Mouse (Mus musculus): ENCODE data around the gene Atf7ip. TPM values are rescaled to one million over a fixed set of nuclear protein-coding genes. Genes with fewer than 3 reads are reported as not detected.

Atf7ip gene
- polyA plus RNA-seq, 1 experiment from 2014 or later, result 66.6 TPM

DNA sequence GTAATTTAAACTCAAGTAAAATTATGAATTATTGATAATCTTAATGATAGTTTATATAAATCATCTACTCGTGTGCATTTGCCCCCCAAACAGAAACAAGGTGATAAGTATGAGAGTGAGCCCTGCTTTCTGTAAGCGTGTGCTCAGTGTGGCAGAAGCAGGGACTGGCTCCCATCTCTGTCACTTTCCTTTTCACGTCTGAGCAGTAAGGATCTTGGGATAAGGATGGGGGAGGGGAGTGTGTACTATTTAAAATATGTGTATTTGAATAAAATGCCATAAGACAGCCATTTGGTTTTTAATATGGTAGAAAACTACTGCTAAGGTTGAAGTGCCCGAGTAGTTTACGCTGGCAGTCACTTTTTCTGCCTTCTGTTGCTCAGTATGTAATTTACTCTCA is 29.2 kb downstream of the Atf7ip start:
- H3K9ac ChIP-seq (ENCODE audit: low read length), result no peak overlapping the region

DNA sequence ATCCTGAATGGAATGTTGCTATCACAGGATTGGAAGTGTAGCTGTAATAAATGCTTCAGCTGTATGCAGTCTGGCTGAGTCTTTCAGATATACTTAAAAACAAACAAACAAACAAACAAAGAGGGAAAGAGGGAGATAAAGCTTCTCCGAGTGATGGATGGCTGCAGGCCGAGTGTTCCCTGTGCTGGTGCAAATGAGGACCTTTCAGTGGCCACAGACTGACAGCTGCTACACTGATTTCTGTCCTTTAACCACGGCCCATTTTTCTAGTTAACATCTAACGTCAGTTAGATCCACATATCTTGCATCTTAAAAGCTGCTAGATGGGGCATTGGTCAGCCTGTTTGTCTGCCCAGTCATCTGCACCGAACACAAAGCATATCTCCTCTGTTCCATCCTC is 30.2 kb downstream of the Atf7ip start:
- H3K27me3 ChIP-seq (ENCODE audit: control insufficient read depth, insufficient read depth, low read length), result no peaks in the 10 kb centered on the region
- no peak overlapping the region for H3K4me2 ChIP-seq (ENCODE audit: low read depth, low read length, severe bottlenecking)
- H3K36me3 ChIP-seq (ENCODE audit: control insufficient read depth, insufficient read depth, low read length), result peaks cover 4% of the 10 kb centered on the region; the same call in 1 of the 2 replicates
- H3K9ac ChIP-seq (ENCODE audit: low read length), result no peak overlapping the region
- DNase-seq (ENCODE audit: low spot score) (no peak), ATAC-seq (replicated peaks; ENCODE audit: low FRiP score) (no peak)
- H3K4me1 ChIP-seq (replicated peaks; ENCODE audit: control insufficient read depth, insufficient read depth, low read length), result peaks cover 6% of the 10 kb centered on the region; the same call in 1 of the 2 replicates
- no peaks in the 10 kb centered on the region for H3K9me3 ChIP-seq (ENCODE audit: control insufficient read depth, low read length)
- no peak overlapping the region for H3K4me3 ChIP-seq (ENCODE audit: low read depth, low read length)
- WGBS, result 69% methylated on average over 5 of the region's 5 CpGs
- no peak overlapping the region; the same call in 1 of the 2 replicates for H3K27ac ChIP-seq (ENCODE audit: low read depth, low read length)

More for the DNA sequence above, 29.2 kb downstream of the Atf7ip start:
- H3K9me3 ChIP-seq (ENCODE audit: control insufficient read depth, low read length), result no peaks in the 10 kb centered on the region
- peaks cover 6% of the 10 kb centered on the region; the same call in 1 of the 2 replicates for H3K4me1 ChIP-seq (replicated peaks; ENCODE audit: control insufficient read depth, insufficient read depth, low read length)
- DNase-seq (ENCODE audit: low spot score) (no peak), ATAC-seq (replicated peaks; ENCODE audit: low FRiP score) (no peak)
- H3K36me3 ChIP-seq (ENCODE audit: control insufficient read depth, insufficient read depth, low read length), result peaks cover 4% of the 10 kb centered on the region; the same call in 1 of the 2 replicates
- H3K4me2 ChIP-seq (ENCODE audit: low read depth, low read length, severe bottlenecking), result no peak overlapping the region
- H3K27ac ChIP-seq (ENCODE audit: low read depth, low read length), result no peak overlapping the region
- WGBS, result 77% methylated on average over 5 of the region's 5 CpGs
- H3K4me3 ChIP-seq (ENCODE audit: low read depth, low read length), result no peak overlapping the region
- no peaks in the 10 kb centered on the region for H3K27me3 ChIP-seq (ENCODE audit: control insufficient read depth, insufficient read depth, low read length)

DNA sequence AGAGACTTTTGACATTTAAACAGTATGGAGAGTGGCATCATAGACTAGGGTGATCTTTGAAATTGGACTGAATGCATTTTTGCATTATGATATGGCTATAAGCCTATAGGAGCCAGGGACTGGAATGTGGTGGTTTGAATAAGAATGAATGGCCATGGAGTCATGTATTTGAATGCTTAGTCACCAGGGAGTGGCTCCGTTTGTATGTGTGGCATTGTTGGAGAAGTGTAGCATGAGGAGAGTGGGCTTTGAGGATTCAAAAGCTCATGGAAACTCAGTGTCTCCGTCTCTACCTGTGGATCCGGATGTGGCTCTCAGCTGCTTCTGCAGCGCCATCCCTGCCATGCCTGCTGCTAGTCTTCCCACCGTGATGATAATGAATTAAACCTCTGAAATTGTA is 35.4 kb downstream of the Atf7ip start:
- Histone ChIP-seq H3K36me3 (ENCODE audit: control insufficient read depth, insufficient read depth, low read length) (peaks cover 4% of the 10 kb centered on the region; the same call in 1 of the 2 replicates), H3K9ac (ENCODE audit: low read length) (no peak overlapping the region), H3K4me2 (ENCODE audit: low read depth, low read length, severe bottlenecking) (no peak overlapping the region), H3K27ac (ENCODE audit: low read depth, low read length) (no peak overlapping the region), H3K27me3 (ENCODE audit: control insufficient read depth, insufficient read depth, low read length) (no peaks in the 10 kb centered on the region), H3K4me1 (replicated peaks; ENCODE audit: control insufficient read depth, insufficient read depth, low read length) (peaks cover 2% of the 10 kb centered on the region; the same call in 1 of the 2 replicates), H3K9me3 (ENCODE audit: control insufficient read depth, low read length) (no peaks in the 10 kb centered on the region), H3K4me3 (ENCODE audit: low read depth, low read length) (no peak overlapping the region)
- ATAC-seq (replicated peaks; ENCODE audit: low FRiP score) (no peak), DNase-seq (ENCODE audit: low spot score) (no peak)
- 24% methylated on average over 5 of the region's 5 CpGs for WGBS

- DNase-seq (ENCODE audit: low spot score) (no peak), ATAC-seq (replicated peaks; ENCODE audit: low FRiP score) (no peak)
- 83% methylated on average over 1 of the region's 1 CpGs for WGBS
- Histone ChIP-seq H3K4me1 (replicated peaks; ENCODE audit: control insufficient read depth, insufficient read depth, low read length) (peaks cover 2% of the 10 kb centered on the region; the same call in 1 of the 2 replicates), H3K4me2 (ENCODE audit: low read depth, low read length, severe bottlenecking) (no peak overlapping the region), H3K9ac (ENCODE audit: low read length) (no peak overlapping the region), H3K27ac (ENCODE audit: low read depth, low read length) (0 out of 2 replicates have a peak overlapping the region, but pooled peaks have one; percentile 46), H3K9me3 (ENCODE audit: control insufficient read depth, low read length) (no peaks in the 10 kb centered on the region), H3K4me3 (ENCODE audit: low read depth, low read length) (no peak overlapping the region), H3K27me3 (ENCODE audit: control insufficient read depth, insufficient read depth, low read length) (no peaks in the 10 kb centered on the region), H3K36me3 (ENCODE audit: control insufficient read depth, insufficient read depth, low read length) (peaks cover 4% of the 10 kb centered on the region; the same call in 1 of the 2 replicates)
These were observed 36.1 kb downstream of the Atf7ip start for GRCm38 (mm10) chr6:136542105-136542504.

GRCm38 (mm10) chr6:136543164-136543563 is 37.2 kb downstream of the Atf7ip start:
- no peaks in the 10 kb centered on the region for H3K27me3 ChIP-seq (ENCODE audit: control insufficient read depth, insufficient read depth, low read length)
- H3K4me1 ChIP-seq (replicated peaks; ENCODE audit: control insufficient read depth, insufficient read depth, low read length), result peaks cover 2% of the 10 kb centered on the region; the same call in 1 of the 2 replicates
- H3K27ac ChIP-seq (ENCODE audit: low read depth, low read length), result peak overlapping the region; percentile 69
- H3K9ac ChIP-seq (ENCODE audit: low read length), result no peak overlapping the region
- peaks cover 4% of the 10 kb centered on the region; the same call in 1 of the 2 replicates for H3K36me3 ChIP-seq (ENCODE audit: control insufficient read depth, insufficient read depth, low read length)
- ATAC-seq (replicated peaks; ENCODE audit: low FRiP score), result peak; percentile 85
- 13% methylated on average over 6 of the region's 6 CpGs for WGBS
- H3K4me2 ChIP-seq (ENCODE audit: low read depth, low read length, severe bottlenecking), result no peak overlapping the region
- H3K4me3 ChIP-seq (ENCODE audit: low read depth, low read length), result no peak overlapping the region
- no peaks in the 10 kb centered on the region for H3K9me3 ChIP-seq (ENCODE audit: control insufficient read depth, low read length)
- peak; percentile 69 for DNase-seq (ENCODE audit: low spot score)

DNA sequence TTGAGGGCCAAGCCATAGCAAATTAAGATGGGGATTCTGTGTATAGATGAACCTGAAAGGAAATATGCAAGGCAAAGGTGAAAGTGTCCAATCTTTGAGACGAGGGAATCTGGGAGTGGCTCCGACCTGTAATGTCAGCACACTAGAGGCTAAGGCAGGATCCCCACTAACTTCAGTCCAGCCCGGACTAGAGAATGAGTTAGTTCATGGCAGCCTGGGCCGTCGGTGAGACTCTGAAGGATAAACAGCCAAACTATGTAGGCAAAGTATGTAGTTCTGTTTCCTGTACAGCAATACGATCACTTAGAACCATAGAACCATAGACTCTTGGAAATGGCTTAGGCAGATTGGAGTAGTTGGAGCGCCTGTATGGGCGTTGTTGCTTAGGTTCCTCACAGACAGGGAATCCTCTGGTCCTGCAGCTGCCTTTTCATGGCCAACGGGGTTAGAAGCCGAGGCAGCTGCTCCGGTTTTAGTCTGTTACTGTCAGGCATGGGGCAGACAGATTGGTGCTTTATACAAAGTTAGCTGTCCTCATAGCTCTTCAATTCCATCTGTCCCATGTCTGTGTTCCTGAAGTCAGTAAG is 39.4 kb downstream of the Atf7ip start:
- H3K36me3 ChIP-seq (ENCODE audit: control insufficient read depth, insufficient read depth, low read length), result no peaks in the 10 kb centered on the region
- no peak for DNase-seq (ENCODE audit: low spot score)
- peaks cover 2% of the 10 kb centered on the region; the same call in 1 of the 2 replicates for H3K4me1 ChIP-seq (replicated peaks; ENCODE audit: control insufficient read depth, insufficient read depth, low read length)
- H3K9ac ChIP-seq (ENCODE audit: low read length), result no peak overlapping the region
- H3K4me3 ChIP-seq (ENCODE audit: low read depth, low read length), result no peak overlapping the region
- no peak overlapping the region for H3K27ac ChIP-seq (ENCODE audit: low read depth, low read length)
- ATAC-seq (replicated peaks; ENCODE audit: low FRiP score), result no peak
- no peaks in the 10 kb centered on the region for H3K9me3 ChIP-seq (ENCODE audit: control insufficient read depth, low read length)
- 86% methylated on average over 11 of the region's 11 CpGs for WGBS
- H3K4me2 ChIP-seq (ENCODE audit: low read depth, low read length, severe bottlenecking), result no peak overlapping the region
- H3K27me3 ChIP-seq (ENCODE audit: control insufficient read depth, insufficient read depth, low read length), result no peaks in the 10 kb centered on the region

DNA sequence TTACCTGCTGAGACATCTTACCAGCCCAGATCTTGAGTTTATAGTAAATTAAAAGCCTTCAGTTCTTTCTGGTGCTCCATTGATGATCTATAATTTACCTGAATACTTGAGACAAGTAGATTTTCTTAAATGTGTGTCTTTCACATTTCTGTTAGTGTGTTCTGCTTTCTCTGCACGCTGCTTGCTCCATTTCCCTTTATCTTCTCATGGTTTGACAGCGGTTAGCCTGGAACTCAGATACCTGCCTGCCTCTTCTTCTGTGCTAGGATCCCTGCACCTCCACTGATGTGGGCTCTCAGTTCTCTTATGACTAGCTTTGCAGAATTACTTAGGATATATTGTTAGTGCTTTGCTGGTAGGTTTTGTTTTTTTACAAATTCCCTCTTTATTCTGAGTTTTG is 40.3 kb downstream of the Atf7ip start:
- Histone ChIP-seq H3K4me2 (ENCODE audit: low read depth, low read length, severe bottlenecking) (no peak overlapping the region), H3K9ac (ENCODE audit: low read length) (no peak overlapping the region), H3K27ac (ENCODE audit: low read depth, low read length) (no peak overlapping the region), H3K36me3 (ENCODE audit: control insufficient read depth, insufficient read depth, low read length) (no peaks in the 10 kb centered on the region), H3K27me3 (ENCODE audit: control insufficient read depth, insufficient read depth, low read length) (no peaks in the 10 kb centered on the region), H3K4me1 (replicated peaks; ENCODE audit: control insufficient read depth, insufficient read depth, low read length) (peaks cover 2% of the 10 kb centered on the region; the same call in 1 of the 2 replicates), H3K9me3 (ENCODE audit: control insufficient read depth, low read length) (no peaks in the 10 kb centered on the region), H3K4me3 (ENCODE audit: low read depth, low read length) (no peak overlapping the region)
- ATAC-seq (replicated peaks; ENCODE audit: low FRiP score) (no peak), DNase-seq (ENCODE audit: low spot score) (no peak)
- 87% methylated on average over 2 of the region's 2 CpGs for whole genome bisulfite sequencing

- H3K36me3 ChIP-seq (ENCODE audit: control insufficient read depth, insufficient read depth, low read length), result no peaks in the 10 kb centered on the region
- no peak overlapping the region for H3K27ac ChIP-seq (ENCODE audit: low read depth, low read length)
- WGBS, result 37% methylated on average over 7 of the region's 7 CpGs
These were observed 41.0 kb downstream of the Atf7ip start for GRCm38 (mm10) chr6:136546987-136547386.

More at GRCm38 (mm10) chr6:136546987-136547386, 41.0 kb downstream of the Atf7ip start:
- no peak for DNase-seq (ENCODE audit: low spot score)
- Histone ChIP-seq H3K4me2 (ENCODE audit: low read depth, low read length, severe bottlenecking) (no peak overlapping the region), H3K9me3 (ENCODE audit: control insufficient read depth, low read length) (no peaks in the 10 kb centered on the region), H3K4me3 (ENCODE audit: low read depth, low read length) (no peak overlapping the region), H3K9ac (ENCODE audit: low read length) (no peak overlapping the region), H3K27me3 (ENCODE audit: control insufficient read depth, insufficient read depth, low read length) (no peaks in the 10 kb centered on the region), H3K4me1 (replicated peaks; ENCODE audit: control insufficient read depth, insufficient read depth, low read length) (peaks cover 2% of the 10 kb centered on the region; the same call in 1 of the 2 replicates)
- no peak for ATAC-seq (replicated peaks; ENCODE audit: low FRiP score)
